ENCODE assay signal across 30 mouse cellular contexts in genomic region chr9:114006801-114007200, GRCm38 (mm10). TPM values are rescaled to one million over a fixed set of nuclear protein-coding genes. Genes with fewer than 3 reads are reported as not detected.
A peak's percentile ranks its signal among the peaks of the same experiment; 100 is the strongest.
DNase-seq lines count a peak whose midpoint lies in the region; ATAC-seq and TF ChIP-seq lines count a peak whose summit lies in the region.
"Had no signal": no experiment of that assay in that cellular context is flagged by ENCODE, and none has a peak within 500 bp of the region (broad histone marks: within the 10 kb centered on the region; RNA-seq: fewer than 3 reads in every experiment).

No protein-coding gene starts in this region.

- TF ChIP-seq EP300 in liver, postnatal 0 days (IDR thresholded peaks at IDR 0.05; ENCODE audit: low read depth) = no peak

- no peak overlapping the region for H3K9ac ChIP-seq in kidney, embryonic 16.5 days (replicated peaks; ENCODE audit: low read length)
- H3K9ac ChIP-seq in liver, postnatal 0 days (replicated peaks) = no peak overlapping the region
- H3K9ac ChIP-seq in forebrain, embryonic 14.5 days (ENCODE audit: low read length) = no peak overlapping the region
- H3K9ac ChIP-seq: forebrain, embryonic 13.5 days; heart, embryonic 15.5 days; intestine, embryonic 15.5 days; limb, embryonic 15.5 days; lung, embryonic 15.5 days; midbrain, embryonic 15.5 days; neural tube, embryonic 15.5 days had no signal

- no peak overlapping the region for H3K4me2 ChIP-seq in kidney, embryonic 16.5 days (replicated peaks; ENCODE audit: low read depth, low read length)
- H3K4me2 ChIP-seq in liver, postnatal 0 days (ENCODE audit: low read depth, low read length) = no peak overlapping the region
- no peak overlapping the region for H3K4me2 ChIP-seq in forebrain, embryonic 14.5 days (ENCODE audit: low read length)
- H3K4me2 ChIP-seq: forebrain, embryonic 13.5 days; heart, embryonic 15.5 days; intestine, embryonic 15.5 days; limb, embryonic 15.5 days; lung, embryonic 15.5 days; midbrain, embryonic 15.5 days; neural tube, embryonic 15.5 days had no signal

- H3K4me3 ChIP-seq in kidney, embryonic 16.5 days (ENCODE audit: low read length) = no peak overlapping the region
- H3K4me3 ChIP-seq in liver, postnatal 0 days (ENCODE audit: low read depth, low read length) = no peak overlapping the region
- H3K4me3 ChIP-seq in forebrain, embryonic 14.5 days (ENCODE audit: low read depth, low read length) = no peak overlapping the region
- H3K4me3 ChIP-seq: forebrain, embryonic 13.5 days; heart, embryonic 10.5 days; heart, embryonic 15.5 days; intestine, embryonic 15.5 days; limb, embryonic 10.5 days; limb, embryonic 15.5 days; lung, embryonic 15.5 days; midbrain, embryonic 10.5 days; midbrain, embryonic 15.5 days; neural tube, embryonic 15.5 days had no signal

- WGBS in kidney, embryonic 16.5 days = 60% methylated on average over 9 of the region's 9 CpGs
- 50% methylated on average over 9 of the region's 9 CpGs for WGBS in liver, postnatal 0 days (ENCODE audit: insufficient replicate concordance)
- 79% methylated on average over 9 of the region's 9 CpGs for WGBS in forebrain, embryonic 14.5 days

- H3K36me3 ChIP-seq in kidney, embryonic 16.5 days (ENCODE audit: insufficient read depth, low read length) = no peaks in the 10 kb centered on the region
- H3K36me3 ChIP-seq in liver, postnatal 0 days (replicated peaks; ENCODE audit: insufficient read depth, low read length) = no peaks in the 10 kb centered on the region
- H3K36me3 ChIP-seq in forebrain, embryonic 14.5 days (ENCODE audit: control insufficient read depth, insufficient read depth, low read length) = peaks cover 4% of the 10 kb centered on the region; the same call in 1 of the 2 replicates
- H3K36me3 ChIP-seq: heart, embryonic 15.5 days; intestine, embryonic 15.5 days; lung, embryonic 15.5 days had no signal

- no peaks in the 10 kb centered on the region for H3K9me3 ChIP-seq in kidney, embryonic 16.5 days (ENCODE audit: low read length)
- no peaks in the 10 kb centered on the region; the same call in 1 of the 2 replicates for H3K9me3 ChIP-seq in liver, postnatal 0 days (ENCODE audit: low read length)
- no peaks in the 10 kb centered on the region for H3K9me3 ChIP-seq in forebrain, embryonic 14.5 days (replicated peaks; ENCODE audit: control insufficient read depth, low read length)
- H3K9me3 ChIP-seq: forebrain, embryonic 13.5 days; heart, embryonic 10.5 days; heart, embryonic 15.5 days; intestine, embryonic 15.5 days; limb, embryonic 10.5 days; limb, embryonic 15.5 days; lung, embryonic 15.5 days; midbrain, embryonic 15.5 days; neural tube, embryonic 15.5 days had no signal

- peak; percentile 45 for DNase-seq in kidney, adult 18-20 months
- DNase-seq in kidney, adult 9 months = peak; percentile 81
- DNase-seq in kidney, postnatal 36 days = peak; percentile 68 to 81
- DNase-seq in liver, postnatal 0 days = peak; percentile 51
- DNase-seq in left cerebral cortex, adult 18-20 months (ENCODE audit: low spot score in 2 of 2) = no peak
- no peak for DNase-seq in forebrain, embryonic 14.5 days (ENCODE audit: low spot score)
- DNase-seq: adrenal gland, postnatal 14 days; cerebellum, adult 11 months; cerebellum, adult 9-10 months; cerebellum, postnatal 36 days; gastrocnemius, postnatal 25 days; heart, adult 11 months; retina, postnatal 1 day; right cerebral cortex, postnatal 14 days; thymus, postnatal 25 days had no signal

- no peak; the same call in 1 of the 2 replicates for ATAC-seq in kidney, embryonic 16.5 days (ENCODE audit: low FRiP score, low TSS enrichment)
- peak; percentile 93 for ATAC-seq in liver, postnatal 0 days
- no peak for ATAC-seq in forebrain, embryonic 14.5 days
- ATAC-seq: forebrain, embryonic 13.5 days; hindbrain, postnatal 0 days; intestine, embryonic 15.5 days; midbrain, embryonic 15.5 days; Patski had no signal

- TF ChIP-seq CTCF in liver, postnatal 0 days (IDR thresholded peaks at IDR 0.05; ENCODE audit: low read depth) = peak; percentile 49

- H3K4me1 ChIP-seq in kidney, embryonic 16.5 days (ENCODE audit: insufficient read depth, low read length) = no peaks in the 10 kb centered on the region
- no peaks in the 10 kb centered on the region for H3K4me1 ChIP-seq in liver, postnatal 0 days (ENCODE audit: insufficient read depth)
- H3K4me1 ChIP-seq in forebrain, embryonic 14.5 days (ENCODE audit: control insufficient read depth, insufficient read depth, low read length) = no peaks in the 10 kb centered on the region
- H3K4me1 ChIP-seq: heart, embryonic 10.5 days; heart, embryonic 15.5 days; intestine, embryonic 15.5 days; limb, embryonic 10.5 days; limb, embryonic 15.5 days; lung, embryonic 15.5 days; midbrain, embryonic 15.5 days; neural tube, embryonic 15.5 days had no signal

- H3K27me3 ChIP-seq in kidney, embryonic 16.5 days (ENCODE audit: insufficient read depth, low read length) = no peaks in the 10 kb centered on the region
- H3K27me3 ChIP-seq in liver, postnatal 0 days (ENCODE audit: insufficient read depth, low read length) = no peaks in the 10 kb centered on the region
- no peaks in the 10 kb centered on the region for H3K27me3 ChIP-seq in forebrain, embryonic 14.5 days (replicated peaks; ENCODE audit: control insufficient read depth, insufficient read depth, low read length)
- H3K27me3 ChIP-seq: forebrain, embryonic 13.5 days; heart, embryonic 15.5 days; intestine, embryonic 15.5 days; limb, embryonic 15.5 days; lung, embryonic 15.5 days; midbrain, embryonic 15.5 days; neural tube, embryonic 15.5 days; Patski had no signal

- H3K27ac ChIP-seq in kidney, embryonic 16.5 days (ENCODE audit: low read length) = no peak overlapping the region
- no peak overlapping the region for H3K27ac ChIP-seq in liver, postnatal 0 days (ENCODE audit: low read depth)
- no peak overlapping the region for H3K27ac ChIP-seq in forebrain, embryonic 14.5 days (ENCODE audit: low read depth, low read length)
- H3K27ac ChIP-seq: forebrain, embryonic 13.5 days; heart, embryonic 10.5 days; heart, embryonic 15.5 days; hindbrain, postnatal 0 days; intestine, embryonic 15.5 days; limb, embryonic 10.5 days; limb, embryonic 15.5 days; lung, embryonic 15.5 days; midbrain, embryonic 10.5 days; midbrain, embryonic 15.5 days; neural tube, embryonic 15.5 days had no signal

RNA-seq across cellular contexts. Expression of gene Fbxl2, which starts 39.2 kb away (rescaled TPM):
- 4.1 and 4.2 TPM in 2 replicates for polyA plus RNA-seq in kidney, embryonic 16.5 days (2015; fragmentation: Nextera tagmentation; extraction: Ambion mirVana)
- 0.25 and 0.32 TPM in 2 replicates for polyA plus RNA-seq in liver, postnatal 0 days (2015; fragmentation: Nextera tagmentation; extraction: Ambion mirVana)
- total RNA-seq in left cerebral cortex, adult 18-20 months (2021) = 10 to 100 TPM; 55.3 to 57.6 TPM
- polyA plus RNA-seq in forebrain, embryonic 14.5 days (2014; fragmentation: Nextera tagmentation; extraction: Ambion mirVana) = 22.0 and 23.7 TPM in 2 replicates

RNA-seq across cellular contexts. Expression of gene Susd5, which starts 50.1 kb away (rescaled TPM):
- polyA plus RNA-seq in kidney, embryonic 16.5 days (2015; fragmentation: Nextera tagmentation; extraction: Ambion mirVana) = 1.1 TPM in 2 replicates
- not detected in 2 replicates for polyA plus RNA-seq in liver, postnatal 0 days (2015; fragmentation: Nextera tagmentation; extraction: Ambion mirVana)
- total RNA-seq in left cerebral cortex, adult 18-20 months (2021) = 10 to 100 TPM in 1 of 2 experiments, 1 to 10 TPM in 1; 8.1 to 10.3 TPM
- 0.05 TPM in 1 of 2 replicates, not detected in the other for polyA plus RNA-seq in forebrain, embryonic 14.5 days (2014; fragmentation: Nextera tagmentation; extraction: Ambion mirVana)
- total RNA-seq: megakaryocyte progenitor cell, adult 5-6 weeks; MEL had no signal
- polyA plus RNA-seq: forebrain, embryonic 13.5 days; Patski had no signal

Comparison
In these comparisons a context has a peak if more than half of its experiments do, and no peak if none do; other contexts are left out.
1. DNase-seq: peak in kidney, adult 18-20 months (single experiment), kidney, adult 9 months (single experiment), kidney, postnatal 36 days (2 of 2) and liver, postnatal 0 days (single experiment); none in left cerebral cortex, adult 18-20 months (0 of 2) and forebrain, embryonic 14.5 days (single experiment).